Mouse (Mus musculus) gastrocnemius, adult 2 months (tissue): ENCODE results near the gene Dennd2c. TPM values are rescaled to one million over a fixed set of nuclear protein-coding genes. Genes with fewer than 3 reads are reported as not detected.

Experiments
- DNase-seq: peaks from one replicate; pipeline ENCODE4 v3.0.0; 2022
- H3K27ac ChIP-seq: fragments of 200-600 bp; 2 replicates; pipeline ENCODE4 v1.8.1; 2022; ENCODE audit warnings: mild to moderate bottlenecking
- H3K4me3 ChIP-seq: fragments of 200-600 bp; 2 replicates; pipeline ENCODE4 v1.8.1; 2022; ENCODE audit warnings: mild to moderate bottlenecking, moderate library complexity
- CTCF ChIP-seq: fragments of 200-600 bp; IDR thresholded peaks from 2 replicates; pipeline ENCODE4 v1.8.1; 2022; ENCODE audit warnings: antibody characterized with exemption, mild to moderate bottlenecking, moderate library complexity
- intact Hi-C: fragments of 180-260 bp; cut with DNase I; formaldehyde crosslinking; loops from one replicate; pipeline ENCODE4 v1.15.1; 2025
- total RNA-seq, 2 experiments: library from RNA; stranded (reverse); gene quantifications; 2 replicates each; pipeline ENCODE4 v1.2.3; 2021

The Dennd2c gene
- total RNA-seq, 2 experiments from 2014 or later, result 2.3 to 2.5 TPM

- DNase-seq, result peak; percentile 55
- no peak for TF ChIP-seq CTCF
- intact Hi-C loops, result no loop called here
- peak overlapping the region; percentile 94 for H3K27ac ChIP-seq
- H3K4me3 ChIP-seq, result peak overlapping the region; percentile 34
Observed at GRCm38 (mm10) chr3:103081861-103082453, 20.4 kb upstream of the Dennd2c start.

GRCm38 (mm10) chr3:103082761-103083160 is 19.6 kb upstream of the Dennd2c start:
- Histone ChIP-seq H3K27ac (peak overlapping the region; percentile 94), H3K4me3 (peak overlapping the region; percentile 34; the same call in 1 of the 2 replicates)
- DNase-seq, result peak; percentile 78
- TF ChIP-seq CTCF, result no peak
- intact Hi-C loops, result no loop called here

- intact Hi-C loops, result no loop called here
- TF ChIP-seq CTCF, result no peak
- H3K4me3 ChIP-seq, result no peak overlapping the region
- no peak for DNase-seq
- H3K27ac ChIP-seq, result peak overlapping the region; percentile 94; the same call in 1 of the 2 replicates
Observed at GRCm38 (mm10) chr3:103085986-103086385, 16.4 kb upstream of the Dennd2c start.

GRCm38 (mm10) chr3:103091753-103092152 is 10.7 kb upstream of the Dennd2c start:
- H3K27ac ChIP-seq, result no peak overlapping the region
- H3K4me3 ChIP-seq, result no peak overlapping the region
- intact Hi-C loops, result no loop called here
- DNase-seq, result no peak
- no peak for TF ChIP-seq CTCF

GRCm38 (mm10) chr3:103098662-103099061 is 3.7 kb upstream of the Dennd2c start:
- intact Hi-C loops, result loop anchor here (5.0 kb wide), 1 partner anchor 56 kb away; no protein-coding TSS in a partner anchor
- Histone ChIP-seq H3K27ac (no peak overlapping the region; the same call in 1 of the 2 replicates), H3K4me3 (no peak overlapping the region)
- TF ChIP-seq CTCF, result no peak
- no peak for DNase-seq

GRCm38 (mm10) chr3:103099667-103100066 is 2.7 kb upstream of the Dennd2c start:
- H3K4me3 ChIP-seq, result no peak overlapping the region
- intact Hi-C loops, result loop anchor here (5.0 kb wide), 3 partner anchors 48 to 73 kb away; partner anchors contain the start of gene Bcas2
- DNase-seq, result no peak
- H3K27ac ChIP-seq, result no peak overlapping the region
- TF ChIP-seq CTCF, result peak; percentile 53

GRCm38 (mm10) chr3:103100735-103101134 is 1.7 kb upstream of the Dennd2c start:
- DNase-seq, result no peak
- peak; percentile 60 for TF ChIP-seq CTCF
- intact Hi-C loops, result loop anchor here (5.0 kb wide), 2 partner anchors 47 to 72 kb away; partner anchors contain the start of gene Bcas2
- Histone ChIP-seq H3K27ac (peak overlapping the region; percentile 46; the same call in 1 of the 2 replicates), H3K4me3 (no peak overlapping the region)

- Histone ChIP-seq H3K4me3 (no peak overlapping the region), H3K27ac (peak overlapping the region; percentile 46)
- DNase-seq, result no peak
- no peak for TF ChIP-seq CTCF
- intact Hi-C loops, result loop anchor here (5.0 kb wide), 2 partner anchors 46 to 71 kb away; partner anchors contain the start of gene Bcas2
Observed at GRCm38 (mm10) chr3:103101194-103101593, 1.2 kb upstream of the Dennd2c start.

GRCm38 (mm10) chr3:103101909-103102308 is 495 bp upstream of the Dennd2c start:
- TF ChIP-seq CTCF, result no peak
- DNase-seq, result peak; percentile 62
- Histone ChIP-seq H3K4me3 (peak overlapping the region; percentile 75), H3K27ac (peak overlapping the region; percentile 83)
- intact Hi-C loops, result loop anchor here (5.0 kb wide), 2 partner anchors 45 to 70 kb away; partner anchors contain the start of gene Bcas2

- no peak overlapping the region for H3K4me3 ChIP-seq
- no peak for TF ChIP-seq CTCF
- intact Hi-C loops, result no loop called here
- no peak for DNase-seq
- no peak overlapping the region for H3K27ac ChIP-seq
Observed at GRCm38 (mm10) chr3:103107565-103108240, 5.3 kb downstream of the Dennd2c start.

- H3K4me3 ChIP-seq, result no peak overlapping the region
- no peak for TF ChIP-seq CTCF
- DNase-seq, result no peak
- no peak overlapping the region for H3K27ac ChIP-seq
- intact Hi-C loops, result no loop called here
Observed at GRCm38 (mm10) chr3:103112216-103112615, 9.8 kb downstream of the Dennd2c start.

- H3K27ac ChIP-seq, result no peak overlapping the region
- no peak for DNase-seq
- H3K4me3 ChIP-seq, result no peak overlapping the region
- TF ChIP-seq CTCF, result no peak
- intact Hi-C loops, result no loop called here
Observed at GRCm38 (mm10) chr3:103123636-103124035, 21.2 kb downstream of the Dennd2c start.

GRCm38 (mm10) chr3:103126138-103126537 is 23.7 kb downstream of the Dennd2c start:
- no peak overlapping the region for H3K27ac ChIP-seq
- TF ChIP-seq CTCF, result no peak
- no peak overlapping the region for H3K4me3 ChIP-seq
- intact Hi-C loops, result no loop called here
- no peak for DNase-seq
